Mouse (Mus musculus): ENCODE results near the gene Nccrp1. TPM values are rescaled to one million over a fixed set of nuclear protein-coding genes. Genes with fewer than 3 reads are reported as not detected.

Gene Nccrp1
- not detected in 2 replicates for polyA plus RNA-seq (2014; fragmentation: Nextera tagmentation; extraction: Ambion mirVana)

GRCm38 (mm10) chr7:28547154-28547553, at the start of gene Nccrp1:
Gene Nccrp1 (minus strand): TSS chr7:28547254.
- DNase-seq (ENCODE audit: low spot score) = no peak
- Histone ChIP-seq H3K27me3 (ENCODE audit: control insufficient read depth, insufficient read depth, low read length) (peaks cover 30% of the 10 kb centered on the region), H3K4me1 (replicated peaks; ENCODE audit: control insufficient read depth, insufficient read depth, low read length) (peaks cover 4% of the 10 kb centered on the region), H3K27ac (ENCODE audit: low read depth, low read length) (no peak within 1 kb of the TSS), H3K36me3 (ENCODE audit: control insufficient read depth, insufficient read depth, low read length) (no peaks in the 10 kb centered on the region), H3K9ac (ENCODE audit: low read length) (peak within 1 kb of the TSS; percentile 12; the same call in 1 of the 2 replicates), H3K4me2 (ENCODE audit: low read depth, low read length, severe bottlenecking) (peak within 1 kb of the TSS; percentile 47), H3K9me3 (ENCODE audit: control insufficient read depth, low read length) (no peaks in the 10 kb centered on the region), H3K4me3 (ENCODE audit: low read depth, low read length) (peak within 1 kb of the TSS; percentile 21)
- ATAC-seq (replicated peaks; ENCODE audit: low FRiP score) = no peak
- 1% methylated on average over 4 of the region's 5 CpGs for WGBS

- Histone ChIP-seq H3K4me2 (ENCODE audit: low read depth, low read length, severe bottlenecking) (no peak overlapping the region), H3K9me3 (ENCODE audit: control insufficient read depth, low read length) (no peaks in the 10 kb centered on the region), H3K4me1 (replicated peaks; ENCODE audit: control insufficient read depth, insufficient read depth, low read length) (peaks cover 8% of the 10 kb centered on the region), H3K27ac (ENCODE audit: low read depth, low read length) (no peak overlapping the region), H3K9ac (ENCODE audit: low read length) (no peak overlapping the region), H3K27me3 (ENCODE audit: control insufficient read depth, insufficient read depth, low read length) (no peaks in the 10 kb centered on the region), H3K4me3 (ENCODE audit: low read depth, low read length) (no peak overlapping the region), H3K36me3 (ENCODE audit: control insufficient read depth, insufficient read depth, low read length) (no peaks in the 10 kb centered on the region)
- ATAC-seq (replicated peaks; ENCODE audit: low FRiP score) (no peak), DNase-seq (ENCODE audit: low spot score) (no peak)
- 87% methylated on average over 8 of the region's 8 CpGs for WGBS
Observed at GRCm38 (mm10) chr7:28595751-28596435, 48.8 kb upstream of the Nccrp1 start.

GRCm38 (mm10) chr7:28593206-28594111, 46.4 kb upstream of the Nccrp1 start:
- Histone ChIP-seq H3K27me3 (ENCODE audit: control insufficient read depth, insufficient read depth, low read length) (no peaks in the 10 kb centered on the region), H3K9ac (ENCODE audit: low read length) (no peak overlapping the region), H3K4me1 (replicated peaks; ENCODE audit: control insufficient read depth, insufficient read depth, low read length) (peaks cover 8% of the 10 kb centered on the region), H3K4me2 (ENCODE audit: low read depth, low read length, severe bottlenecking) (no peak overlapping the region), H3K4me3 (ENCODE audit: low read depth, low read length) (no peak overlapping the region), H3K9me3 (ENCODE audit: control insufficient read depth, low read length) (no peaks in the 10 kb centered on the region), H3K27ac (ENCODE audit: low read depth, low read length) (no peak overlapping the region), H3K36me3 (ENCODE audit: control insufficient read depth, insufficient read depth, low read length) (no peaks in the 10 kb centered on the region)
- ATAC-seq (replicated peaks; ENCODE audit: low FRiP score) (no peak), DNase-seq (ENCODE audit: low spot score) (no peak)
- 73% methylated on average over 14 of the region's 14 CpGs for WGBS

- Histone ChIP-seq H3K27me3 (ENCODE audit: control insufficient read depth, insufficient read depth, low read length) (no peaks in the 10 kb centered on the region), H3K9ac (ENCODE audit: low read length) (no peak overlapping the region), H3K4me1 (replicated peaks; ENCODE audit: control insufficient read depth, insufficient read depth, low read length) (peaks cover 9% of the 10 kb centered on the region), H3K4me3 (ENCODE audit: low read depth, low read length) (no peak overlapping the region), H3K36me3 (ENCODE audit: control insufficient read depth, insufficient read depth, low read length) (no peaks in the 10 kb centered on the region), H3K9me3 (ENCODE audit: control insufficient read depth, low read length) (no peaks in the 10 kb centered on the region), H3K27ac (ENCODE audit: low read depth, low read length) (no peak overlapping the region), H3K4me2 (ENCODE audit: low read depth, low read length, severe bottlenecking) (no peak overlapping the region)
- no peak for DNase-seq (ENCODE audit: low spot score)
- ATAC-seq (replicated peaks; ENCODE audit: low FRiP score) = no peak
- WGBS = 67% methylated on average over 1 of the region's 1 CpGs
Observed at GRCm38 (mm10) chr7:28591862-28592261, 44.8 kb upstream of the Nccrp1 start.

DNA sequence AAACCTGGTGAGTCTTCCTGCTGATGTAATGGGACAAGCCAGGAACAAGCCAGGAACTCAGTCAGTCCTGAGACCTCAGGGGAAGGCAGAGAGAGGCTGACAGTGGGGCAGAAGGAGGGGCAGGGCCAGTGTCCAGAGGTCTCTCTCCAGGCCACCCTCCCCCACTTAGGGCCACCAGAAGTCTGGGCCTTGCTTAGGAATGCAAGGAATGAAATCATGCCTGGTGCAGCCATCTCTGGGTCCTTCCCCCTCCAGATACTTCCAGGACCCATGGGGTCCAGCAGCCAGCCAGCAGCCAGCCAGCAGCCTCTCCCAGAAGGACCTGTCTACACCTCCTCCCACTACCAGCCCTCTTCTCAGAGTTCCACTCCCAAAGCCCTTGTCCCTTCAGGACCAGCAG, 40.6 kb upstream of the Nccrp1 start:
- Histone ChIP-seq H3K27ac (ENCODE audit: low read depth, low read length) (no peak overlapping the region), H3K36me3 (ENCODE audit: control insufficient read depth, insufficient read depth, low read length) (no peaks in the 10 kb centered on the region), H3K9ac (ENCODE audit: low read length) (0 out of 2 replicates have a peak overlapping the region, but pooled peaks have one; percentile 14), H3K4me3 (ENCODE audit: low read depth, low read length) (no peak overlapping the region), H3K27me3 (ENCODE audit: control insufficient read depth, insufficient read depth, low read length) (no peaks in the 10 kb centered on the region), H3K4me1 (replicated peaks; ENCODE audit: control insufficient read depth, insufficient read depth, low read length) (0 out of 2 replicates have a peak, but pooled peaks cover 5% of the 10 kb centered on the region), H3K4me2 (ENCODE audit: low read depth, low read length, severe bottlenecking) (no peak overlapping the region), H3K9me3 (ENCODE audit: control insufficient read depth, low read length) (no peaks in the 10 kb centered on the region)
- no peak for DNase-seq (ENCODE audit: low spot score)
- ATAC-seq (replicated peaks; ENCODE audit: low FRiP score) = no peak

DNA sequence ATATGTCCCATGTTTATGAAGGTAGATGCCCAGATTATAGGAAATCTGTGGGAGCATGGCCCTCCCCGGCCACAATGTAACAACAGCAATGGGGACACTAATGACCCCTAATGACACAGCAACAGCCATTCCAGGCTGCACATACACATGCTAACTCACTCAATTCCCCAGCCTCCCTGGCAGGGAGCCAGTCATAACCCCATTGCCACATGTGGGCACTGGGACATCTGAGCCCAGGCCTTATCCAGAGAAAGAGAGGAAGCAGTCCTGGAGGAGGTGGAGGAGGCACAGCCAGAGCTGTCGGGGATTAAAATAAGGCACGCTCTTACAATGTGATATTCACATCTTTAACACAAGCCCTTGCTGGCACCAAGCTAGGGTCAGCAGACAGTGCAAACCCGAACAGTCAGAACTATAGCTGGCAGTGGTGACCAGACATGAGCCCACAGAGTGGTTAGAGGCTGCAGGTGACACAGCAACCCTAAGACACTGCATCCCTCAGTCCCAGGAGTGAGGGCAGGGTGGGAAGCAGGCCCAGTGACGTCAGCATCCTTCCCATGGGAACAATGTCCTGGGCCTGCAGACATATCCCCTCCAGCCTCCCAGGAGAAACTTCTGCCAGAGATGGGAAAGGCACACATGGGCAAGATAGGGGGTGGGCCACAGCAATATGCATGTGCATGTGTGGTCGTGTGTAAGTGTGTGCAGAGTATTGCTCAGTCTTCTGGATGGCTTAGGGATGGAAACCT, 39.8 kb upstream of the Nccrp1 start:
- no peak overlapping the region for H3K9ac ChIP-seq (ENCODE audit: low read length)
- WGBS = 71% methylated on average over 6 of the region's 6 CpGs

DNA sequence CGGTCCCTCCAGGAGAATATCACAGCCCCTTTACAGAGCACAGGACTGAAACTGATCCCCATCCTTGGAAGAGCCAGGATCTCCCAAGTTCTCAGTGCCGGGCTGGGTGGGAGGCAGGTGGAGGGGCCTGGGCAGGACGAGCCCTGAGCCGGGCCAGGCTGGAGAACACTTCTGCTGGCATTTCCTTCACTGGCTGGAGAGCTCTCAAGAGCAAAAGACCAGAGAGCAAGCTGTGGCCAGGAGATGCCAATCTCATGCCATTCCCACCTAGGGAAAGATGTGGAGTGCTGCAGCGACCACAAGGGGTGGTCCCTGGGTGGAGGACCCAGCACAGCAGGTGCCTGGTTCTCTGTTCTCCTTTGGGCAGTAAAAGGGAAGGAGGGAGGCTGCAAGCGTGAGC, 37.9 kb upstream of the Nccrp1 start:
- 0 out of 2 replicates have a peak, but pooled peaks cover 5% of the 10 kb centered on the region for H3K4me1 ChIP-seq (replicated peaks; ENCODE audit: control insufficient read depth, insufficient read depth, low read length)
- 87% methylated on average over 6 of the region's 6 CpGs for WGBS
- DNase-seq (ENCODE audit: low spot score) = no peak
- H3K36me3 ChIP-seq (ENCODE audit: control insufficient read depth, insufficient read depth, low read length) = no peaks in the 10 kb centered on the region
- H3K27ac ChIP-seq (ENCODE audit: low read depth, low read length) = no peak overlapping the region
- H3K9me3 ChIP-seq (ENCODE audit: control insufficient read depth, low read length) = no peaks in the 10 kb centered on the region
- H3K9ac ChIP-seq (ENCODE audit: low read length) = no peak overlapping the region
- no peak overlapping the region for H3K4me3 ChIP-seq (ENCODE audit: low read depth, low read length)
- no peak for ATAC-seq (replicated peaks; ENCODE audit: low FRiP score)
- H3K27me3 ChIP-seq (ENCODE audit: control insufficient read depth, insufficient read depth, low read length) = no peaks in the 10 kb centered on the region
- H3K4me2 ChIP-seq (ENCODE audit: low read depth, low read length, severe bottlenecking) = no peak overlapping the region

More for the DNA sequence above, 39.8 kb upstream of the Nccrp1 start:
- no peaks in the 10 kb centered on the region for H3K9me3 ChIP-seq (ENCODE audit: control insufficient read depth, low read length)
- H3K27ac ChIP-seq (ENCODE audit: low read depth, low read length) = no peak overlapping the region
- ATAC-seq (replicated peaks; ENCODE audit: low FRiP score) = no peak
- no peak overlapping the region for H3K4me2 ChIP-seq (ENCODE audit: low read depth, low read length, severe bottlenecking)
- no peaks in the 10 kb centered on the region for H3K36me3 ChIP-seq (ENCODE audit: control insufficient read depth, insufficient read depth, low read length)
- no peaks in the 10 kb centered on the region for H3K27me3 ChIP-seq (ENCODE audit: control insufficient read depth, insufficient read depth, low read length)
- H3K4me3 ChIP-seq (ENCODE audit: low read depth, low read length) = no peak overlapping the region
- H3K4me1 ChIP-seq (replicated peaks; ENCODE audit: control insufficient read depth, insufficient read depth, low read length) = 0 out of 2 replicates have a peak, but pooled peaks cover 5% of the 10 kb centered on the region
- DNase-seq (ENCODE audit: low spot score) = no peak

GRCm38 (mm10) chr7:28584468-28584867, 37.4 kb upstream of the Nccrp1 start:
- no peak overlapping the region for H3K9ac ChIP-seq (ENCODE audit: low read length)
- H3K27ac ChIP-seq (ENCODE audit: low read depth, low read length) = no peak overlapping the region
- H3K36me3 ChIP-seq (ENCODE audit: control insufficient read depth, insufficient read depth, low read length) = no peaks in the 10 kb centered on the region
- H3K27me3 ChIP-seq (ENCODE audit: control insufficient read depth, insufficient read depth, low read length) = no peaks in the 10 kb centered on the region
- H3K4me1 ChIP-seq (replicated peaks; ENCODE audit: control insufficient read depth, insufficient read depth, low read length) = peaks cover 5% of the 10 kb centered on the region; the same call in 1 of the 2 replicates
- no peak overlapping the region for H3K4me2 ChIP-seq (ENCODE audit: low read depth, low read length, severe bottlenecking)
- ATAC-seq (replicated peaks; ENCODE audit: low FRiP score) (no peak), DNase-seq (ENCODE audit: low spot score) (no peak)
- no peaks in the 10 kb centered on the region for H3K9me3 ChIP-seq (ENCODE audit: control insufficient read depth, low read length)
- 91% methylated on average over 4 of the region's 4 CpGs for WGBS
- no peak overlapping the region for H3K4me3 ChIP-seq (ENCODE audit: low read depth, low read length)
